Mouse (Mus musculus) right cerebral cortex, adult 2 months (tissue): ENCODE data around the gene Clcc1.

ENCODE experiments used
- DNase-seq, 2 experiments: peaks; one replicate each; pipeline ENCODE4 v3.0.0; 2021 to 2022; ENCODE audit warnings: low spot score in 2 of 2

Gene Clcc1

GRCm38 (mm10) chr3:108701256-108701655 is 47.5 kb downstream of the Clcc1 start:
- no peak for DNase-seq

GRCm38 (mm10) chr3:108702789-108703188 is 49.1 kb downstream of the Clcc1 start:
- no peak for DNase-seq

- DNase-seq: no peak
These were observed 57.6 kb downstream of the Clcc1 start for GRCm38 (mm10) chr3:108711296-108711695.

- DNase-seq: no peak
These were observed 59.5 kb downstream of the Clcc1 start for GRCm38 (mm10) chr3:108713065-108713675.

GRCm38 (mm10) chr3:108714837-108715236 is 61.1 kb downstream of the Clcc1 start:
- DNase-seq: no peak

- no peak for DNase-seq
These were observed 64.3 kb downstream of the Clcc1 start for GRCm38 (mm10) chr3:108717896-108718502.

- DNase-seq: no peak
These were observed 65.6 kb downstream of the Clcc1 start for GRCm38 (mm10) chr3:108719357-108719756.

GRCm38 (mm10) chr3:108719761-108720160 is 66.0 kb downstream of the Clcc1 start:
- DNase-seq: no peak

GRCm38 (mm10) chr3:108721076-108721991 is 67.6 kb downstream of the Clcc1 start:
- peak; percentile 52 to 54 for DNase-seq

- DNase-seq: peak; percentile 92 to 95
These were observed 68.5 kb downstream of the Clcc1 start, which contains the start of gene Gpsm2 for GRCm38 (mm10) chr3:108722036-108722872. TSS of gene Gpsm2 (minus strand) at chr3:108722309.

GRCm38 (mm10) chr3:108726413-108726812 is 72.7 kb downstream of the Clcc1 start:
- DNase-seq: no peak

- no peak for DNase-seq
These were observed 73.6 kb downstream of the Clcc1 start for GRCm38 (mm10) chr3:108727344-108727743.

GRCm38 (mm10) chr3:108727776-108728175 is 74.1 kb downstream of the Clcc1 start:
- no peak for DNase-seq
